Mouse (Mus musculus): ENCODE results near the gene Creld1. TPM values are rescaled to one million over a fixed set of nuclear protein-coding genes. Genes with fewer than 3 reads are reported as not detected.
A peak's percentile ranks its signal among the peaks of the same experiment; 100 is the strongest.

The Creld1 gene
- polyA plus RNA-seq, 1 experiment = 5.0 TPM

GRCm38 (mm10) chr6:113530932-113531839, 48.1 kb downstream of the Creld1 start, which contains the start of the genes Emc3 and Fancd2:
Emc3 (minus strand) TSS chr6:113531652.
Fancd2 (plus strand) TSS chr6:113531682.
- peak within 1 kb of the TSS; percentile 85 for H3K27ac ChIP-seq (ENCODE audit: control insufficient read depth, insufficient read depth, low read depth, low read length)
- peak within 1 kb of the TSS; percentile 91 for H3K4me3 ChIP-seq (ENCODE audit: control insufficient read depth, low read depth, low read length)
- no peaks in the 10 kb centered on the region for H3K27me3 ChIP-seq (ENCODE audit: control insufficient read depth, insufficient read depth, low read length)
- no peaks in the 10 kb centered on the region; the same call in 1 of the 2 replicates for H3K4me1 ChIP-seq (ENCODE audit: control insufficient read depth, insufficient read depth, low read length)
- TF ChIP-seq CTCF (IDR thresholded peaks at IDR 0.05; ENCODE audit: control insufficient read depth, insufficient read depth, insufficient replicate concordance, low read depth, low read length) = no peak
- TF ChIP-seq POLR2A (IDR thresholded peaks at IDR 0.05; ENCODE audit: control insufficient read depth, low read depth, low read length) = peak; percentile 72
- H3K36me3 ChIP-seq (ENCODE audit: control insufficient read depth, insufficient read depth, low read length) = no peaks in the 10 kb centered on the region

GRCm38 (mm10) chr6:113531840-113532404, 48.8 kb downstream of the Creld1 start:
- H3K4me3 ChIP-seq (ENCODE audit: control insufficient read depth, low read depth, low read length) = peak overlapping the region; percentile 91
- peaks cover 2% of the 10 kb centered on the region for H3K36me3 ChIP-seq (ENCODE audit: control insufficient read depth, insufficient read depth, low read length)
- peak overlapping the region; percentile 63; the same call in 1 of the 2 replicates for H3K27ac ChIP-seq (ENCODE audit: control insufficient read depth, insufficient read depth, low read depth, low read length)
- TF ChIP-seq POLR2A (IDR thresholded peaks at IDR 0.05; ENCODE audit: control insufficient read depth, low read depth, low read length) = no peak
- H3K27me3 ChIP-seq (ENCODE audit: control insufficient read depth, insufficient read depth, low read length) = no peaks in the 10 kb centered on the region
- H3K4me1 ChIP-seq (ENCODE audit: control insufficient read depth, insufficient read depth, low read length) = no peaks in the 10 kb centered on the region; the same call in 1 of the 2 replicates

- no peak overlapping the region for H3K4me3 ChIP-seq (ENCODE audit: control insufficient read depth, low read depth, low read length)
Observed at GRCm38 (mm10) chr6:113534886-113535285, 51.8 kb downstream of the Creld1 start.

GRCm38 (mm10) chr6:113541610-113542009, 58.5 kb downstream of the Creld1 start:
- Histone ChIP-seq H3K4me1 (ENCODE audit: control insufficient read depth, insufficient read depth, low read length) (no peaks in the 10 kb centered on the region), H3K27ac (ENCODE audit: control insufficient read depth, insufficient read depth, low read depth, low read length) (no peak overlapping the region), H3K4me3 (ENCODE audit: control insufficient read depth, low read depth, low read length) (no peak overlapping the region), H3K27me3 (ENCODE audit: control insufficient read depth, insufficient read depth, low read length) (no peaks in the 10 kb centered on the region), H3K36me3 (ENCODE audit: control insufficient read depth, insufficient read depth, low read length) (peaks cover 3% of the 10 kb centered on the region)
- TF ChIP-seq POLR2A (IDR thresholded peaks at IDR 0.05; ENCODE audit: control insufficient read depth, low read depth, low read length) (no peak), CTCF (IDR thresholded peaks at IDR 0.05; ENCODE audit: control insufficient read depth, insufficient read depth, insufficient replicate concordance, low read depth, low read length) (no peak)

More at GRCm38 (mm10) chr6:113534886-113535285, 51.8 kb downstream of the Creld1 start:
- H3K27me3 ChIP-seq (ENCODE audit: control insufficient read depth, insufficient read depth, low read length) = no peaks in the 10 kb centered on the region
- no peaks in the 10 kb centered on the region; the same call in 1 of the 2 replicates for H3K4me1 ChIP-seq (ENCODE audit: control insufficient read depth, insufficient read depth, low read length)
- no peak for TF ChIP-seq POLR2A (IDR thresholded peaks at IDR 0.05; ENCODE audit: control insufficient read depth, low read depth, low read length)
- TF ChIP-seq CTCF (IDR thresholded peaks at IDR 0.05; ENCODE audit: control insufficient read depth, insufficient read depth, insufficient replicate concordance, low read depth, low read length) = no peak
- no peak overlapping the region for H3K27ac ChIP-seq (ENCODE audit: control insufficient read depth, insufficient read depth, low read depth, low read length)
- peaks cover 3% of the 10 kb centered on the region for H3K36me3 ChIP-seq (ENCODE audit: control insufficient read depth, insufficient read depth, low read length)

Other genes starting within 250 kb of the Creld1 start
- 28.6 and 29.8 TPM in 2 replicates for gene Mtmr14, start 245.5 kb upstream of the Creld1 start, polyA plus RNA-seq (2012; rRNA removed)
- gene Cpne9, start 201.0 kb upstream of the Creld1 start, polyA plus RNA-seq (2012; rRNA removed) = 0.34 and 0.58 TPM in 2 replicates
- gene Brpf1, start 176.2 kb upstream of the Creld1 start, polyA plus RNA-seq (2012; rRNA removed) = 11.7 and 12.4 TPM in 2 replicates
- gene Ogg1, start 156.3 kb upstream of the Creld1 start, polyA plus RNA-seq (2012; rRNA removed) = 30.0 and 31.0 TPM in 2 replicates
- 2.4 and 4.3 TPM in 2 replicates for gene Camk1, start 139.3 kb upstream of the Creld1 start, polyA plus RNA-seq (2012; rRNA removed)
- 42.3 and 50.3 TPM in 2 replicates for gene Tada3, start 105.4 kb upstream of the Creld1 start, polyA plus RNA-seq (2012; rRNA removed)
- 14.4 and 15.3 TPM in 2 replicates for gene Arpc4, start 105.2 kb upstream of the Creld1 start, polyA plus RNA-seq (2012; rRNA removed)
- 133 and 137 TPM in 2 replicates for gene Ttll3, start 94.0 kb upstream of the Creld1 start, polyA plus RNA-seq (2012; rRNA removed)
- 28.3 and 32.4 TPM in 2 replicates for gene Rpusd3, start 64.0 kb upstream of the Creld1 start, polyA plus RNA-seq (2012; rRNA removed)
- 1.7 and 5.7 TPM in 2 replicates for gene Cidec, start 47.5 kb upstream of the Creld1 start, polyA plus RNA-seq (2012; rRNA removed)
- 51.8 and 62.2 TPM in 2 replicates for gene Jagn1, start 40.7 kb upstream of the Creld1 start, polyA plus RNA-seq (2012; rRNA removed)
- gene Il17re, start 24.8 kb upstream of the Creld1 start, polyA plus RNA-seq (2012; rRNA removed) = 6.1 and 7.8 TPM in 2 replicates
- 3.7 and 4.9 TPM in 2 replicates for gene Il17rc, start 11.9 kb upstream of the Creld1 start, polyA plus RNA-seq (2012; rRNA removed)
- 0.05 and 0.19 TPM in 2 replicates for gene Prrt3, start 18.6 kb downstream of the Creld1 start, polyA plus RNA-seq (2012; rRNA removed)
- 30.9 and 32.9 TPM in 2 replicates for gene Emc3, start 48.4 kb downstream of the Creld1 start, polyA plus RNA-seq (2012; rRNA removed)
- gene Fancd2, start 48.4 kb downstream of the Creld1 start, polyA plus RNA-seq (2012; rRNA removed) = 17.7 and 19.5 TPM in 2 replicates
- 23.8 and 29.9 TPM in 2 replicates for gene Fancd2os, start 117.4 kb downstream of the Creld1 start, polyA plus RNA-seq (2012; rRNA removed)
- gene Brk1, start 121.5 kb downstream of the Creld1 start, polyA plus RNA-seq (2012; rRNA removed) = 60.9 and 70.2 TPM in 2 replicates
- 222 and 254 TPM in 2 replicates for gene Vhl, start 140.7 kb downstream of the Creld1 start, polyA plus RNA-seq (2012; rRNA removed)
- 2.4 and 3.3 TPM in 2 replicates for gene Irak2, start 155.2 kb downstream of the Creld1 start, polyA plus RNA-seq (2012; rRNA removed)
- 14.2 and 15.9 TPM in 2 replicates for gene Tatdn2, start 213.8 kb downstream of the Creld1 start, polyA plus RNA-seq (2012; rRNA removed)
- 108 and 119 TPM in 2 replicates for gene Ghrl, start 236.6 kb downstream of the Creld1 start, polyA plus RNA-seq (2012; rRNA removed)

Measured in testis, adult 2 months (tissue).